Mouse (Mus musculus): ENCODE data around the gene Cstad. TPM values are rescaled to one million over a fixed set of nuclear protein-coding genes. Genes with fewer than 3 reads are reported as not detected.
A peak's percentile ranks its signal among the peaks of the same experiment; 100 is the strongest.

Cstad gene
- polyA plus RNA-seq, 1 experiment from 2014 or later, result 1.2 TPM

DNA sequence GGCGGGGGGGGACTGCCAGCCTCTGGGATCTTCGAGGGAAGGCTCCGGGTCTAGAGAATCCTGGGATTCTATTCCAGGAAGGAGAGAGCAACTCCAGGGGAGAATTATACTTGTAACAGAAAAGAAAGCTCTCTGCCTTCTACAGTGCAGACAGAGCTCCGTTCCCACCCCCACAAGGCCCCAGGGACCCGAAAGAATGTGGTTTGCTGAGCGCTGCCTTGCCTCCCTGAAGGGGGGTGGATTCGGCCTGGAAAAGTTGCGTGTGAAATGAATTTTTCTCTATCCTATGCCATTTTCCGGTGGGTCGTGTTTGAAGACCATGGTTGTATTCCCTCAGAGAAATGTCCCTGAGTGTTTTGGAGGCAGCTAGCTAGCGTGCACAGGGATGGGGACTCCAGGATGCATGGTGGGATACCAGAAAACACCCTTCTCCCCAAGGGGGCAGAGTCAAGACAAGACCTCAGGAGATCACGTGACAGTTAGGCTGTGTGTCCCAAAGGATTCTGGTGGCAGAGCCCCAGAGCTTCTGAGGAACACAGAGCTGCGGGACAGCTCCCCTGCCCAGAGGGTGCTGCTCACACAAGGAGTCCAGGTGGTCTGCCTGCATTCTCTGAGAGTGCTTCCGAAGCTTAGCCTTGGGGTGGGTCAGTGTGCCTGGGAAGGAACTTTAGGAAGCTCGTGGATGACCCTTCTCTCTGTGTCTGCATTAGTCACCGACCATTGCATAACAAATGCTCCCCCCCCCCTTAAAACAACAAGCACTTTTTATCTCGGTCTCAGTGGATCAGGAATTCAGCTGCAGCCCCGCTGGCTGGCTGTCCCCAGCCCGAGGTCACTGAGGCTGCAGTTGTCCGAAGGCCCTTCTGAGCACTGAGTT lies 6.4 kb downstream of the Cstad start:
- no peaks in the 10 kb centered on the region for H3K36me3 ChIP-seq (ENCODE audit: control insufficient read depth, insufficient read depth, low read length)
- no peak overlapping the region for H3K4me2 ChIP-seq (ENCODE audit: low read length)
- ATAC-seq (ENCODE audit: low FRiP score, low TSS enrichment), result no peak
- no peak overlapping the region for H3K4me3 ChIP-seq (replicated peaks; ENCODE audit: low read depth, low read length)
- peaks cover 41% of the 10 kb centered on the region for H3K4me1 ChIP-seq (ENCODE audit: control insufficient read depth, insufficient read depth, low read length)
- no peak overlapping the region for H3K9ac ChIP-seq (replicated peaks; ENCODE audit: low read length)
- H3K27me3 ChIP-seq (ENCODE audit: control insufficient read depth, insufficient read depth, low read length), result no peaks in the 10 kb centered on the region
- H3K27ac ChIP-seq (replicated peaks; ENCODE audit: low read depth, low read length), result 0 out of 2 replicates have a peak overlapping the region, but pooled peaks have one; percentile 21
- peak; percentile 65 for DNase-seq
- WGBS, result 16% methylated on average over 19 of the region's 20 CpGs
- no peaks in the 10 kb centered on the region for H3K9me3 ChIP-seq (ENCODE audit: control insufficient read depth, low read length)

DNA sequence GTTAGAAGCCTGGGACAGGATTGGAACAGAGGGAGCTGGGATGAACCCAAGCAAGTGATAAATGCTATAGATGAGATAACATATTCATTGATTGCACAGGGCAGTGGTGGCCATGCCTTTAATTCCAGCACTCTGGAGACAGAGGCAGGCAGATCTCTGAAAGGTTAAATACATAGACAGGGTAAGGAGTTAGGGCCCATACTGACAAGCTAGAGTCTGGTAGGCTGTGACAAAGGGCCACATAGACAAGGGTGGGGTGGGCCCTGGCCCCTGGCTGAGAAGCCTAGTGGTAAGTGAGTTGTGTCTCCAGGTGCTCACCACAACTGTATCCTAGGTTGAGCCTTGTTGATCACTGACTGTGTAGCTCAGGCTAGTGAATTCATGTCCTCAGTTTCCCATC lies 7.6 kb downstream of the Cstad start:
- ATAC-seq (ENCODE audit: low FRiP score, low TSS enrichment) (no peak), DNase-seq (no peak)
- Histone ChIP-seq H3K36me3 (ENCODE audit: control insufficient read depth, insufficient read depth, low read length) (no peaks in the 10 kb centered on the region), H3K27me3 (ENCODE audit: control insufficient read depth, insufficient read depth, low read length) (no peaks in the 10 kb centered on the region), H3K4me1 (ENCODE audit: control insufficient read depth, insufficient read depth, low read length) (peaks cover 53% of the 10 kb centered on the region), H3K27ac (replicated peaks; ENCODE audit: low read depth, low read length) (no peak overlapping the region), H3K9ac (replicated peaks; ENCODE audit: low read length) (no peak overlapping the region), H3K9me3 (ENCODE audit: control insufficient read depth, low read length) (no peaks in the 10 kb centered on the region), H3K4me2 (ENCODE audit: low read length) (no peak overlapping the region), H3K4me3 (replicated peaks; ENCODE audit: low read depth, low read length) (no peak overlapping the region)

DNA sequence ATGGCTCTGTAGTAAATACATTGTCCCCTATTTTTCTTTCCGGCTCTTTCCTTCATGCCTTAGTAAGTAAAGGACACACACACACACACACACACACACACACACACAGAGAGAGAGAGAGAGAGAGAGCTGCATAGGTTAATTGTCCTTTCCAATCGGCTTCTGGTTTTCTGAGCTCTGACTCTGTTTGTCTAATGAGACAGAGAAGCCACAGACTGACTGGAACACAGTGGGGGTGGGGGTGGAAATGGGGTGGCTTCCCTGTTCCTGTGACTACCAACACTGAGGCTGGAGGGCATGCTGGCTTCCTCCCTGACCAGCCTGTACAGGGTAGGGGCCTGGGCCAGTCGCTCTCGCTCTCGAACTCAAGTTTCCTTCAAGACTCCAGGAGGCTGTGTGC lies 8.9 kb downstream of the Cstad start:
- DNase-seq, result no peak
- Histone ChIP-seq H3K4me1 (ENCODE audit: control insufficient read depth, insufficient read depth, low read length) (peaks cover 66% of the 10 kb centered on the region), H3K27me3 (ENCODE audit: control insufficient read depth, insufficient read depth, low read length) (no peaks in the 10 kb centered on the region), H3K9ac (replicated peaks; ENCODE audit: low read length) (no peak overlapping the region), H3K4me2 (ENCODE audit: low read length) (no peak overlapping the region), H3K27ac (replicated peaks; ENCODE audit: low read depth, low read length) (0 out of 2 replicates have a peak overlapping the region, but pooled peaks have one; percentile 32), H3K36me3 (ENCODE audit: control insufficient read depth, insufficient read depth, low read length) (no peaks in the 10 kb centered on the region), H3K4me3 (replicated peaks; ENCODE audit: low read depth, low read length) (no peak overlapping the region), H3K9me3 (ENCODE audit: control insufficient read depth, low read length) (no peaks in the 10 kb centered on the region)
- no peak for ATAC-seq (ENCODE audit: low FRiP score, low TSS enrichment)
- WGBS, result 69% methylated on average over 5 of the region's 5 CpGs

DNA sequence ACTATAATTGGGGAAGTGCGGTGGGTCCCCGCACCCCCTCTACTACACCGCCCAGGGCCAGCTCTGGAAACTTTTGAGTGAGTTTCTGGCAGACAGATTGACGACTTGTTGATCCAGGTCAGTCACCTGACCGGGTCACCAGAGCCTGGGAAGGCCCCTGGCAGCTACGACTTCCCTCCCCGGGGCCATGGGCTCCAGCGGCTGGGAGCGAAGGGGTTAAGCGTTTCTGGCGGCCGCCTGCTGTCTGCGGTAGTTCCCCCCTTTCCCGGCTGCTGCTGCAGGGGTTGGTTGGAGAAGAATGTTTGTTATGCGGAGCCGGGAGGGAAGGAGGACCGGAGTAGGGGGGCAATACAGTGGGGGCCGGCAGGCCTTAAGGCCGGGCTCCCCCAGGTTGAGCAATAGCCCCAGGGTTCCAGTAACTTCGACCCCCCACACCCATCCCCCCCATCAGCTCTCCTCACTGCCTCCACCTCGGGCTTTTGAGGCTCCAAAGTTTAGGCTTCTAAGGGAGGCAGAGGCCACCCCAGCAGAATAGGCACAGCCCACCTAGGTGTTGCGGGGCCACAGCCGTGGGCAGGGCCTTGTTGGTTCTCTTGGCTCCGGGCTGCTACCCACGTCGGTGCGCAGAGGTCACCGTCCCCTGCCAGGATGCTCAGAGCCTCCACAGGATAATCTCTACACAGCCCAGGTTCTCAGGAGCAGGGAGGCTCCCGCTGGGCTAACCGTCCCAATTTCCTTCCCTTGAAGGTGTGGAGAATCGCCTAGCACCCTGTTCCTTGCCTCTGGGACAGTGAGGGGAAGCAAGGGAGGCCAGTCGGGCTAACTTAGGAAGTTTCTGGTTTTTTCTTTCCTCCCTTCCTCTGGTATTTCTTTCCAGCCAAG lies 10.3 kb downstream of the Cstad start:
- Histone ChIP-seq H3K4me3 (replicated peaks; ENCODE audit: low read depth, low read length) (no peak overlapping the region), H3K4me2 (ENCODE audit: low read length) (peak overlapping the region; percentile 46), H3K9ac (replicated peaks; ENCODE audit: low read length) (peak overlapping the region; percentile 35; the same call in 1 of the 2 replicates), H3K27ac (replicated peaks; ENCODE audit: low read depth, low read length) (peak overlapping the region; percentile 15; the same call in 1 of the 2 replicates), H3K4me1 (ENCODE audit: control insufficient read depth, insufficient read depth, low read length) (peaks cover 70% of the 10 kb centered on the region), H3K9me3 (ENCODE audit: control insufficient read depth, low read length) (no peaks in the 10 kb centered on the region), H3K27me3 (ENCODE audit: control insufficient read depth, insufficient read depth, low read length) (no peaks in the 10 kb centered on the region), H3K36me3 (ENCODE audit: control insufficient read depth, insufficient read depth, low read length) (no peaks in the 10 kb centered on the region)
- DNase-seq (peak; percentile 71), ATAC-seq (ENCODE audit: low FRiP score, low TSS enrichment) (no peak)
- 1% methylated on average over 32 of the region's 32 CpGs for WGBS

DNA sequence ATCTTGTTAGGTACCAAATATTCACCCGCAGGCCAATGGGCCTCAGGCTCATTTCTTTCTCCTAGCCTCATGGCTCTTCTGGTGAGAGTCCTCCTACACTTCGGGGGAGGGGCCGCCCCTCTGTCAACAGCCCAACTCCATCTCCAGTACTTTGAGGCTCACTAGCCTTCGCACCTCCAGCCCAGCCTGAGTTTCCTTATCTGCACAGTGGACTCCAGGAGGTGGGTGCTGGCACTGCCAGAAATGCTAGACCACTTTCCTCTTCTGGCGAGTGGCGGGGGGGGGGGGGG lies 10.9 kb downstream of the Cstad start:
- 17% methylated on average over 4 of the region's 6 CpGs for WGBS
- Histone ChIP-seq H3K4me1 (ENCODE audit: control insufficient read depth, insufficient read depth, low read length) (peaks cover 67% of the 10 kb centered on the region), H3K27me3 (ENCODE audit: control insufficient read depth, insufficient read depth, low read length) (no peaks in the 10 kb centered on the region), H3K9me3 (ENCODE audit: control insufficient read depth, low read length) (no peaks in the 10 kb centered on the region), H3K4me2 (ENCODE audit: low read length) (no peak overlapping the region), H3K27ac (replicated peaks; ENCODE audit: low read depth, low read length) (no peak overlapping the region), H3K36me3 (ENCODE audit: control insufficient read depth, insufficient read depth, low read length) (no peaks in the 10 kb centered on the region), H3K4me3 (replicated peaks; ENCODE audit: low read depth, low read length) (no peak overlapping the region), H3K9ac (replicated peaks; ENCODE audit: low read length) (no peak overlapping the region; the same call in 1 of the 2 replicates)
- DNase-seq (no peak), ATAC-seq (ENCODE audit: low FRiP score, low TSS enrichment) (no peak)

DNA sequence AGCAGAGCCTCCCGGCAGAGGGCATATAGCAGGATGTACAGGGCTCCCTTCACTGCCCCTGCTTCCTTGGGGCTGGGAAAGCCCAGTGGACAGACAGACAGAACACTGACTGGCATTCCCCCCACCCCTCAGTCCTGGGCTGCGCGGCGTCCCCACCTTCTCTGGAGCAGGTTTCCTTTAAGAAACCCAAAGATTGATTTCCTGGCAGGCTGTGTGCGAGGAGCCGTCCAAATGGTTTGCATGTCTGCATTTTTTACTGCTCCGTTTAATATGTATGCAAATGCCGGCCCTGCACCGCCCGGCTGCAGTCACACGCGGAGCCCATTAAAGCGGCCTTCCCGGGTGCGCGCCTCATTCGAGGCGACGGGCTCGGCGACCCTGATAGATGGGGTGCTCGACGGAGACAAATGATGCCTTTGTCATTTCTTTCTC lies 11.8 kb downstream of the Cstad start:
- WGBS, result 7% methylated on average over 23 of the region's 23 CpGs
- ATAC-seq (ENCODE audit: low FRiP score, low TSS enrichment) (peak; percentile 43; the same call in 1 of the 2 replicates), DNase-seq (peak; percentile 83)
- no peak overlapping the region for H3K4me3 ChIP-seq (replicated peaks; ENCODE audit: low read depth, low read length)
- peak overlapping the region; percentile 80 for H3K27ac ChIP-seq (replicated peaks; ENCODE audit: low read depth, low read length)
- 0 out of 2 replicates have a peak overlapping the region, but pooled peaks have one; percentile 31 for H3K9ac ChIP-seq (replicated peaks; ENCODE audit: low read length)
- peaks cover 58% of the 10 kb centered on the region for H3K4me1 ChIP-seq (ENCODE audit: control insufficient read depth, insufficient read depth, low read length)
- H3K9me3 ChIP-seq (ENCODE audit: control insufficient read depth, low read length), result no peaks in the 10 kb centered on the region
- H3K36me3 ChIP-seq (ENCODE audit: control insufficient read depth, insufficient read depth, low read length), result no peaks in the 10 kb centered on the region
- no peaks in the 10 kb centered on the region for H3K27me3 ChIP-seq (ENCODE audit: control insufficient read depth, insufficient read depth, low read length)
- H3K4me2 ChIP-seq (ENCODE audit: low read length), result peak overlapping the region; percentile 28

DNA sequence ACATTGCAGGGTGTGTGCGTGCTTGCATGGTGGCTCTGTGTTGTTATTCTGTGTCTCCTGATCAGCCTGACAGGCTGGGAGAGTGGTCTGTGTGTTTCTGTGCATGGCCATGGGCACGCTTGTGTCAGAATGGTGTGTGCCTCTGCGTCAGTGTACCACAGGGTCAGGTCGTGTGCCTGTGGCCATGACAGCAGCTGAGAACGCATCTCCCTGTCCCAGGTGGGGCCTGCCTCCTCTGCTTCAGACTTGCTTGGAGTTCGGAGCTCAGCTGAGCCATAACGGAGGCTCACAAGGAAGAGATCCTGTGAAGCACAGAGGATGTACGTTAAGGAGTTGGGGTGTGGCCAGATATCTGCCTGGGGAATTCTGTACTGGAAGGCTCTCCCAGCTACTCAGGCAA lies 13.1 kb downstream of the Cstad start:
- Histone ChIP-seq H3K4me2 (ENCODE audit: low read length) (no peak overlapping the region), H3K4me3 (replicated peaks; ENCODE audit: low read depth, low read length) (no peak overlapping the region), H3K9me3 (ENCODE audit: control insufficient read depth, low read length) (no peaks in the 10 kb centered on the region), H3K4me1 (ENCODE audit: control insufficient read depth, insufficient read depth, low read length) (peaks cover 54% of the 10 kb centered on the region), H3K27ac (replicated peaks; ENCODE audit: low read depth, low read length) (peak overlapping the region; percentile 80), H3K27me3 (ENCODE audit: control insufficient read depth, insufficient read depth, low read length) (no peaks in the 10 kb centered on the region), H3K36me3 (ENCODE audit: control insufficient read depth, insufficient read depth, low read length) (no peaks in the 10 kb centered on the region), H3K9ac (replicated peaks; ENCODE audit: low read length) (no peak overlapping the region)
- DNase-seq (no peak), ATAC-seq (ENCODE audit: low FRiP score, low TSS enrichment) (no peak)
- WGBS, result 68% methylated on average over 8 of the region's 8 CpGs

DNA sequence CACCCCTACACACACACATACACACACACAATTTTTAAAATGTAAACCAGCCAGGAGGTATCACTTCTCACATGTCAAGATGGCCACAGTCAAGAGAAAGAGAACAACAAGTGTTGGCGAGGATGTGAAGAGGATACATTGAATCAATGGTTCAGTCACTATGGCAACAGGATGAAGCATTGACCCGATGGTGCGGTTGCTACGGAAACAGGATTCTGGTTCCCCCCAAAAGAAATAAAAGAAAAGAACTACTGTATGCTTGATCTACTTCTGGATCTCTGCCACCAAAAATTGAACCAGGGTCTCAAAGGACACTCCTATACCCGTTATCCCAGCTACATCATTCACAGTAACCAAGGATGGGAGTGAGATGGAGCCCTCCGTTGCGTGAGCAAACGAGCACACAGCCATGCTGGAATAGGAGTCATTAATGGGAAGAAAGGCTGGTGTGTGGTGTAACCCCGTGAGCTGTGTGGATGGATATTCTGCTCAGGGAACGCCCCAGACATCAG lies 13.9 kb downstream of the Cstad start:
- WGBS, result 58% methylated on average over 10 of the region's 10 CpGs
- H3K27me3 ChIP-seq (ENCODE audit: control insufficient read depth, insufficient read depth, low read length), result no peaks in the 10 kb centered on the region
- no peaks in the 10 kb centered on the region for H3K9me3 ChIP-seq (ENCODE audit: control insufficient read depth, low read length)
- peaks cover 55% of the 10 kb centered on the region for H3K4me1 ChIP-seq (ENCODE audit: control insufficient read depth, insufficient read depth, low read length)
- ATAC-seq (ENCODE audit: low FRiP score, low TSS enrichment), result no peak
- no peak overlapping the region for H3K9ac ChIP-seq (replicated peaks; ENCODE audit: low read length)
- no peak overlapping the region for H3K4me3 ChIP-seq (replicated peaks; ENCODE audit: low read depth, low read length)
- 0 out of 2 replicates have a peak overlapping the region, but pooled peaks have one; percentile 33 for H3K27ac ChIP-seq (replicated peaks; ENCODE audit: low read depth, low read length)
- no peak overlapping the region for H3K4me2 ChIP-seq (ENCODE audit: low read length)
- H3K36me3 ChIP-seq (ENCODE audit: control insufficient read depth, insufficient read depth, low read length), result no peaks in the 10 kb centered on the region
- peak; percentile 63 for DNase-seq

Measured in midbrain, embryonic 14.5 days (tissue).